Mouse (Mus musculus): Measurements from ENCODE around the gene Myrip. TPM values are rescaled to one million over a fixed set of nuclear protein-coding genes. Genes with fewer than 3 reads are reported as not detected.
A peak's percentile ranks its signal among the peaks of the same experiment; 100 is the strongest.

Gene Myrip
- polyA plus RNA-seq, 1 experiment = 1.7 TPM

DNA sequence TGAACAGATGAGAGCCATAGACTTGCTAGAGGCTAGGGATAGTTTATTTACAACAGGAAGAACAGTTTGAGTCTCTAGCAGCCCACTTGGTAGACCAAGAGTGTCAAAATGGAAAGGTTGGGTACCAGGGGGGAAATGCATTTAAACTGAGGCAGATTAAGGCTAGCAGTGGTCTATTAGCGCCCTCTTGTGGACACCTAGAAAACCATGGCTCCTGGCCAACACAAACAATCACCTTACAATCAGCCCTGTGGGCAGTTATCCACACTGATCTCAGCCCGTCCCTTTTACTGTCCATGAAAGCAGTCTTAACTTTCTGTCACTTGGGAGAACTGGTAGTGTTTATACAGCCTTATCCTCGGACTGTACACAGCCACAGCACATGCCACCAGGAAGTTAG, 195.4 kb downstream of the Myrip start:
- Histone ChIP-seq H3K27me3 (ENCODE audit: control insufficient read depth, insufficient read depth, low read length) (no peaks in the 10 kb centered on the region), H3K27ac (ENCODE audit: insufficient read depth, low read depth, low read length) (no peak overlapping the region), H3K4me3 (ENCODE audit: low read depth, low read length) (no peak overlapping the region), H3K36me3 (ENCODE audit: control insufficient read depth, insufficient read depth, low read length) (peaks cover 12% of the 10 kb centered on the region), H3K4me1 (ENCODE audit: control insufficient read depth, insufficient read depth, insufficient read length, low read length) (peaks cover 2% of the 10 kb centered on the region; the same call in 1 of the 2 replicates)
- WGBS = 3% methylated on average over 3 of the region's 3 CpGs
- TF ChIP-seq CTCF (IDR thresholded peaks at IDR 0.05; ENCODE audit: extremely low read depth, insufficient read length, insufficient replicate concordance, low read depth, low read length) (peak; percentile 54; the same call in 1 of the 2 replicates), POLR2A (IDR thresholded peaks at IDR 0.05; ENCODE audit: low read depth, low read length) (no peak)

DNA sequence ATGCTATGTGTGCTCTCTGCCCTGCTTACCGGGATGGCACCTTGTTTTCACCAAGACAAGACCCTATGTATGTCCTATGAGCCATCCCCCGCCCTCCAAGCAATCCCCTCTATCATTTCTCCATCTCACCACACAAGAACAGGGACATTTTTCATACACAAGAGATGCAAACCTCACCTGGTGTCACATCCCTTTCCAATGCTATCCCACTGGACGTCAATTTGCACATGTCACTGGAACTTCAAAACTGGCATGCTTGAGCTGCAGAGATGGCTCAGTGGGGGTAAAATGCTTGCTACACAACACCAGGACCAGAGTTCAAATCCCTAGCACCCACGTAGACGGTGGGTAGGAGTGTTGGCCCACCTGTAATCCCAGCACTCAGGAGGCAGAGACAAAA, 196.7 kb downstream of the Myrip start:
- no peaks in the 10 kb centered on the region; the same call in 1 of the 2 replicates for H3K4me1 ChIP-seq (ENCODE audit: control insufficient read depth, insufficient read depth, insufficient read length, low read length)
- no peak overlapping the region for H3K4me3 ChIP-seq (ENCODE audit: low read depth, low read length)
- H3K36me3 ChIP-seq (ENCODE audit: control insufficient read depth, insufficient read depth, low read length) = peaks cover 12% of the 10 kb centered on the region
- H3K27ac ChIP-seq (ENCODE audit: insufficient read depth, low read depth, low read length) = no peak overlapping the region
- 91% methylated on average over 5 of the region's 5 CpGs for WGBS
- no peaks in the 10 kb centered on the region for H3K27me3 ChIP-seq (ENCODE audit: control insufficient read depth, insufficient read depth, low read length)
- TF ChIP-seq POLR2A (IDR thresholded peaks at IDR 0.05; ENCODE audit: low read depth, low read length) (no peak), CTCF (IDR thresholded peaks at IDR 0.05; ENCODE audit: extremely low read depth, insufficient read length, insufficient replicate concordance, low read depth, low read length) (no peak)

DNA sequence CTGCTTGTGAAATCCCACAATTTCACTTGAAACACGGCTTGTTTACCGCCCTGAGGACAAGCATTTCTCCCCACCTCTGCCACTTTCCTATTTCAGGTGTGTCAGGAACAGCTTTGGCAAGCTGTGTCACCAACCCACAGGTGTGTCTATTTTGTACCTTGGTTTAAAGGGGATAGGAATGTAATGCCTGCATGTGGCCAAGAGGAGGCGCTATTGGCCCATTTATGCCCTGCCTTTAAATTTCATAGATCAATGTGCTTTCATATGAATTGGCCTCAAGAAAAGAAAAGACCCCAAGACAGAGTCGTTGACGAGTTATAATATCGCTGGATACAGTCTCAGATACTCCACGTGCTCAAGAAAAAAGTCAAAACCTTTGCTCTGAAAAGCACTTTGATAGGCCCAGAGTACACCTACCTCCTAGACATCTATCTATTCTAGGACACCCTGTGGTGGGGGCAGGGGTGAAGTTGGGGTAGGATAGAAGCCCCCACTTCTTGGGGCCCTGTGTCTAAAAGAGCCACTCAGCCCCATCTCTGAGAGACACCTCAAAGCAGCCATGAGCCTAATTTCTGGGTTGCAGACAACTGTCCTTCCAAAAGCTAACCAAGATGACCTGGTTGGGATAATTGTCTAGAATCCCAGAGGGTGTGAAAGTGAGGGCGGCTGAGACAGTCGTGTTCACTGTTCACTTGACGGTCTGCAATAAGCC, 200.0 kb downstream of the Myrip start:
- H3K27ac ChIP-seq (ENCODE audit: insufficient read depth, low read depth, low read length) = no peak overlapping the region
- no peaks in the 10 kb centered on the region for H3K4me1 ChIP-seq (ENCODE audit: control insufficient read depth, insufficient read depth, insufficient read length, low read length)
- 0 out of 2 replicates have a peak, but pooled peaks have one; percentile 4 for TF ChIP-seq CTCF (IDR thresholded peaks at IDR 0.05; ENCODE audit: extremely low read depth, insufficient read length, insufficient replicate concordance, low read depth, low read length)
- TF ChIP-seq POLR2A (IDR thresholded peaks at IDR 0.05; ENCODE audit: low read depth, low read length) = no peak
- H3K4me3 ChIP-seq (ENCODE audit: low read depth, low read length) = no peak overlapping the region
- no peaks in the 10 kb centered on the region for H3K27me3 ChIP-seq (ENCODE audit: control insufficient read depth, insufficient read depth, low read length)
- no peaks in the 10 kb centered on the region for H3K36me3 ChIP-seq (ENCODE audit: control insufficient read depth, insufficient read depth, low read length)
- 36% methylated on average over 10 of the region's 10 CpGs for WGBS

DNA sequence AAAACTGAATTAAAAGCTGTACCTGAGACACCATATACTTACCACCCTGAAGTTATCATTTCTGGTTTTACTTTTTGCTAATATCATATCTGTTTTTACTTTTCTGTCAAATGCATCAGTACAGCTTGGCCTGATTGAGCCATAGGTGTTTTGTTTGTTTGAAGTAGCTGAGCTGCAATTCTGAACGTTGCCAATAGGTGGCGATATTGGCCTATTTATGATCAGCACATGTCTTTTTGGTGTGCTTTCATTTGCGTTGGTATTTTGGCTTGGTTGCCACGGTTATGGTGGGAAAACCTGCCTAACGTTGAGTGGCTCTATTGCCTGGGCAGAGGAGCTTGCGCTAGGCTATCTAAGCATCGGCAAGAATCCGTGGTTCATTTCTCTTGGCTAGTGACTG, 200.7 kb downstream of the Myrip start:
- Histone ChIP-seq H3K4me1 (ENCODE audit: control insufficient read depth, insufficient read depth, insufficient read length, low read length) (no peaks in the 10 kb centered on the region), H3K36me3 (ENCODE audit: control insufficient read depth, insufficient read depth, low read length) (no peaks in the 10 kb centered on the region), H3K27me3 (ENCODE audit: control insufficient read depth, insufficient read depth, low read length) (no peaks in the 10 kb centered on the region), H3K4me3 (ENCODE audit: low read depth, low read length) (no peak overlapping the region), H3K27ac (ENCODE audit: insufficient read depth, low read depth, low read length) (no peak overlapping the region)
- TF ChIP-seq CTCF (IDR thresholded peaks at IDR 0.05; ENCODE audit: extremely low read depth, insufficient read length, insufficient replicate concordance, low read depth, low read length) (peak; percentile 44; the same call in 1 of the 2 replicates), POLR2A (IDR thresholded peaks at IDR 0.05; ENCODE audit: low read depth, low read length) (no peak)
- 4% methylated on average over 8 of the region's 8 CpGs for WGBS

- H3K4me3 ChIP-seq (ENCODE audit: low read depth, low read length) = no peak overlapping the region
- no peaks in the 10 kb centered on the region for H3K27me3 ChIP-seq (ENCODE audit: control insufficient read depth, insufficient read depth, low read length)
- H3K4me1 ChIP-seq (ENCODE audit: control insufficient read depth, insufficient read depth, insufficient read length, low read length) = no peaks in the 10 kb centered on the region
- TF ChIP-seq CTCF (IDR thresholded peaks at IDR 0.05; ENCODE audit: extremely low read depth, insufficient read length, insufficient replicate concordance, low read depth, low read length) (no peak), POLR2A (IDR thresholded peaks at IDR 0.05; ENCODE audit: low read depth, low read length) (no peak)
- H3K36me3 ChIP-seq (ENCODE audit: control insufficient read depth, insufficient read depth, low read length) = no peaks in the 10 kb centered on the region
- no peak overlapping the region for H3K27ac ChIP-seq (ENCODE audit: insufficient read depth, low read depth, low read length)
- WGBS = 77% methylated on average over 2 of the region's 2 CpGs
These were observed 203.1 kb downstream of the Myrip start for GRCm38 (mm10) chr9:120504423-120504822.

- no peaks in the 10 kb centered on the region for H3K36me3 ChIP-seq (ENCODE audit: control insufficient read depth, insufficient read depth, low read length)
- TF ChIP-seq POLR2A (IDR thresholded peaks at IDR 0.05; ENCODE audit: low read depth, low read length) (no peak), CTCF (IDR thresholded peaks at IDR 0.05; ENCODE audit: extremely low read depth, insufficient read length, insufficient replicate concordance, low read depth, low read length) (peak; percentile 35; the same call in 1 of the 2 replicates)
- H3K4me1 ChIP-seq (ENCODE audit: control insufficient read depth, insufficient read depth, insufficient read length, low read length) = no peaks in the 10 kb centered on the region
- no peak overlapping the region for H3K4me3 ChIP-seq (ENCODE audit: low read depth, low read length)
- H3K27ac ChIP-seq (ENCODE audit: insufficient read depth, low read depth, low read length) = no peak overlapping the region
- WGBS = 79% methylated on average over 3 of the region's 3 CpGs
- no peaks in the 10 kb centered on the region for H3K27me3 ChIP-seq (ENCODE audit: control insufficient read depth, insufficient read depth, low read length)
These were observed 210.5 kb downstream of the Myrip start for GRCm38 (mm10) chr9:120511781-120512180.

- WGBS = 70% methylated on average over 8 of the region's 8 CpGs
- no peak for TF ChIP-seq CTCF (IDR thresholded peaks at IDR 0.05; ENCODE audit: extremely low read depth, insufficient read length, insufficient replicate concordance, low read depth, low read length)
- TF ChIP-seq POLR2A (IDR thresholded peaks at IDR 0.05; ENCODE audit: low read depth, low read length) = no peak
These were observed 215.4 kb downstream of the Myrip start for GRCm38 (mm10) chr9:120516720-120517119.

More at GRCm38 (mm10) chr9:120516720-120517119, 215.4 kb downstream of the Myrip start:
- no peaks in the 10 kb centered on the region for H3K27me3 ChIP-seq (ENCODE audit: control insufficient read depth, insufficient read depth, low read length)
- H3K4me1 ChIP-seq (ENCODE audit: control insufficient read depth, insufficient read depth, insufficient read length, low read length) = no peaks in the 10 kb centered on the region
- no peak overlapping the region for H3K27ac ChIP-seq (ENCODE audit: insufficient read depth, low read depth, low read length)
- H3K36me3 ChIP-seq (ENCODE audit: control insufficient read depth, insufficient read depth, low read length) = no peaks in the 10 kb centered on the region
- H3K4me3 ChIP-seq (ENCODE audit: low read depth, low read length) = no peak overlapping the region
